Mouse (Mus musculus): ENCODE results near the gene Cstf1. TPM values are rescaled to one million over a fixed set of nuclear protein-coding genes. Genes with fewer than 3 reads are reported as not detected.
A peak's percentile ranks its signal among the peaks of the same experiment; 100 is the strongest.

Gene Cstf1
- polyA plus RNA-seq, 1 experiment from 2014 or later: 22.4 TPM

- Histone ChIP-seq H3K36me3 (no peaks in the 10 kb centered on the region), H3K9me3 (replicated peaks) (no peaks in the 10 kb centered on the region), H3K4me2 (peak overlapping the region; percentile 99), H3K4me3 (replicated peaks) (no peak overlapping the region), H3K27ac (replicated peaks) (no peak overlapping the region), H3K9ac (replicated peaks) (no peak overlapping the region), H3K4me1 (peaks cover 40% of the 10 kb centered on the region), H3K27me3 (replicated peaks) (no peaks in the 10 kb centered on the region)
- ATAC-seq (ENCODE audit: low FRiP score): no peak
- WGBS: 59% methylated on average over 8 of the region's 8 CpGs
Measured at GRCm38 (mm10) chr2:172346933-172347611, 23.4 kb upstream of the Cstf1 start.

GRCm38 (mm10) chr2:172348297-172348950 is 22.1 kb upstream of the Cstf1 start:
- Histone ChIP-seq H3K9me3 (replicated peaks) (no peaks in the 10 kb centered on the region), H3K27ac (replicated peaks) (peak overlapping the region; percentile 49), H3K9ac (replicated peaks) (no peak overlapping the region), H3K36me3 (no peaks in the 10 kb centered on the region), H3K27me3 (replicated peaks) (no peaks in the 10 kb centered on the region), H3K4me2 (peak overlapping the region; percentile 2; the same call in 1 of the 2 replicates), H3K4me3 (replicated peaks) (no peak overlapping the region), H3K4me1 (peaks cover 49% of the 10 kb centered on the region)
- 31% methylated on average over 3 of the region's 3 CpGs for WGBS
- ATAC-seq (ENCODE audit: low FRiP score): no peak

GRCm38 (mm10) chr2:172349776-172350175 is 20.7 kb upstream of the Cstf1 start:
- no peak overlapping the region for H3K27ac ChIP-seq (replicated peaks)
- H3K27me3 ChIP-seq (replicated peaks): no peaks in the 10 kb centered on the region
- H3K9me3 ChIP-seq (replicated peaks): no peaks in the 10 kb centered on the region
- no peak overlapping the region for H3K9ac ChIP-seq (replicated peaks)
- ATAC-seq (ENCODE audit: low FRiP score): no peak
- H3K36me3 ChIP-seq: no peaks in the 10 kb centered on the region
- 77% methylated on average over 14 of the region's 14 CpGs for WGBS
- H3K4me1 ChIP-seq: peaks cover 52% of the 10 kb centered on the region
- H3K4me3 ChIP-seq (replicated peaks): no peak overlapping the region
- H3K4me2 ChIP-seq: no peak overlapping the region

- H3K9ac ChIP-seq (replicated peaks): no peak overlapping the region
- H3K4me3 ChIP-seq (replicated peaks): no peak overlapping the region
- H3K4me1 ChIP-seq: peaks cover 51% of the 10 kb centered on the region
- WGBS: 82% methylated on average over 8 of the region's 8 CpGs
- no peaks in the 10 kb centered on the region for H3K27me3 ChIP-seq (replicated peaks)
- H3K9me3 ChIP-seq (replicated peaks): no peaks in the 10 kb centered on the region
- no peak for ATAC-seq (ENCODE audit: low FRiP score)
- H3K27ac ChIP-seq (replicated peaks): no peak overlapping the region
- H3K4me2 ChIP-seq: no peak overlapping the region
- no peaks in the 10 kb centered on the region for H3K36me3 ChIP-seq
Measured at GRCm38 (mm10) chr2:172350773-172351172, 19.7 kb upstream of the Cstf1 start.

- no peak for ATAC-seq (ENCODE audit: low FRiP score)
- 50% methylated on average over 9 of the region's 9 CpGs for WGBS
- Histone ChIP-seq H3K9ac (replicated peaks) (no peak overlapping the region), H3K27ac (replicated peaks) (0 out of 2 replicates have a peak overlapping the region, but pooled peaks have one; percentile 28), H3K4me2 (no peak overlapping the region), H3K4me1 (peaks cover 37% of the 10 kb centered on the region), H3K9me3 (replicated peaks) (no peaks in the 10 kb centered on the region), H3K36me3 (no peaks in the 10 kb centered on the region), H3K4me3 (replicated peaks) (no peak overlapping the region), H3K27me3 (replicated peaks) (no peaks in the 10 kb centered on the region)
Measured at GRCm38 (mm10) chr2:172353218-172353617, 17.3 kb upstream of the Cstf1 start.

GRCm38 (mm10) chr2:172354761-172355160 is 15.7 kb upstream of the Cstf1 start:
- 38% methylated on average over 9 of the region's 9 CpGs for WGBS
- Histone ChIP-seq H3K4me3 (replicated peaks) (no peak overlapping the region), H3K9me3 (replicated peaks) (no peaks in the 10 kb centered on the region), H3K4me1 (peaks cover 22% of the 10 kb centered on the region), H3K27ac (replicated peaks) (peak overlapping the region; percentile 48), H3K36me3 (peaks cover 4% of the 10 kb centered on the region; the same call in 1 of the 2 replicates), H3K9ac (replicated peaks) (no peak overlapping the region), H3K4me2 (no peak overlapping the region), H3K27me3 (replicated peaks) (no peaks in the 10 kb centered on the region)
- ATAC-seq (ENCODE audit: low FRiP score): no peak

GRCm38 (mm10) chr2:172355833-172356232 is 14.6 kb upstream of the Cstf1 start:
- peak overlapping the region; percentile 7; the same call in 1 of the 2 replicates for H3K27ac ChIP-seq (replicated peaks)
- H3K27me3 ChIP-seq (replicated peaks): no peaks in the 10 kb centered on the region
- no peaks in the 10 kb centered on the region for H3K9me3 ChIP-seq (replicated peaks)
- 76% methylated on average over 5 of the region's 5 CpGs for whole genome bisulfite sequencing
- H3K4me2 ChIP-seq: no peak overlapping the region
- H3K9ac ChIP-seq (replicated peaks): no peak overlapping the region
- ATAC-seq (ENCODE audit: low FRiP score): no peak
- H3K4me1 ChIP-seq: peaks cover 22% of the 10 kb centered on the region
- H3K4me3 ChIP-seq (replicated peaks): no peak overlapping the region
- peaks cover 4% of the 10 kb centered on the region; the same call in 1 of the 2 replicates for H3K36me3 ChIP-seq

GRCm38 (mm10) chr2:172363176-172363575 is 7.3 kb upstream of the Cstf1 start:
- peaks cover 9% of the 10 kb centered on the region; the same call in 1 of the 2 replicates for H3K36me3 ChIP-seq
- H3K9ac ChIP-seq (replicated peaks): no peak overlapping the region
- no peak overlapping the region for H3K27ac ChIP-seq (replicated peaks)
- ATAC-seq (ENCODE audit: low FRiP score): no peak
- no peaks in the 10 kb centered on the region for H3K4me1 ChIP-seq
- no peak overlapping the region for H3K4me3 ChIP-seq (replicated peaks)
- no peaks in the 10 kb centered on the region for H3K27me3 ChIP-seq (replicated peaks)
- H3K4me2 ChIP-seq: no peak overlapping the region
- WGBS: 85% methylated on average over 7 of the region's 7 CpGs
- no peaks in the 10 kb centered on the region for H3K9me3 ChIP-seq (replicated peaks)

- ATAC-seq (ENCODE audit: low FRiP score): no peak
- Histone ChIP-seq H3K4me2 (peak overlapping the region; percentile 81), H3K9me3 (replicated peaks) (no peaks in the 10 kb centered on the region), H3K36me3 (peaks cover 28% of the 10 kb centered on the region), H3K9ac (replicated peaks) (peak overlapping the region; percentile 93), H3K27me3 (replicated peaks) (no peaks in the 10 kb centered on the region), H3K27ac (replicated peaks) (peak overlapping the region; percentile 88), H3K4me1 (peaks cover 21% of the 10 kb centered on the region), H3K4me3 (replicated peaks) (peak overlapping the region; percentile 93)
- under 1% methylated on average over 11 of the region's 11 CpGs for WGBS
Measured at GRCm38 (mm10) chr2:172371258-172371657, 777 bp downstream of the Cstf1 start.

GRCm38 (mm10) chr2:172376551-172376950 is 6.1 kb downstream of the Cstf1 start:
- Histone ChIP-seq H3K36me3 (peaks cover 75% of the 10 kb centered on the region), H3K4me2 (no peak overlapping the region), H3K27ac (replicated peaks) (no peak overlapping the region), H3K9me3 (replicated peaks) (no peaks in the 10 kb centered on the region), H3K4me1 (peaks cover 6% of the 10 kb centered on the region), H3K4me3 (replicated peaks) (no peak overlapping the region), H3K27me3 (replicated peaks) (no peaks in the 10 kb centered on the region), H3K9ac (replicated peaks) (no peak overlapping the region)
- no peak for ATAC-seq (ENCODE audit: low FRiP score)
- WGBS: 96% methylated on average over 4 of the region's 4 CpGs

GRCm38 (mm10) chr2:172376999-172377515 is 6.6 kb downstream of the Cstf1 start:
- ATAC-seq (ENCODE audit: low FRiP score): no peak
- Histone ChIP-seq H3K9ac (replicated peaks) (no peak overlapping the region), H3K4me2 (no peak overlapping the region), H3K4me3 (replicated peaks) (no peak overlapping the region), H3K27ac (replicated peaks) (no peak overlapping the region), H3K36me3 (peaks cover 80% of the 10 kb centered on the region), H3K9me3 (replicated peaks) (no peaks in the 10 kb centered on the region), H3K27me3 (replicated peaks) (no peaks in the 10 kb centered on the region), H3K4me1 (peaks cover 1% of the 10 kb centered on the region)
- WGBS: 79% methylated on average over 5 of the region's 5 CpGs

- H3K27ac ChIP-seq (replicated peaks): no peak overlapping the region
- no peak overlapping the region for H3K4me2 ChIP-seq
- peaks cover 80% of the 10 kb centered on the region for H3K36me3 ChIP-seq
Measured at GRCm38 (mm10) chr2:172378332-172378731, 7.9 kb downstream of the Cstf1 start.

More at GRCm38 (mm10) chr2:172378332-172378731, 7.9 kb downstream of the Cstf1 start:
- ATAC-seq (ENCODE audit: low FRiP score): no peak
- H3K9me3 ChIP-seq (replicated peaks): no peaks in the 10 kb centered on the region
- no peaks in the 10 kb centered on the region for H3K4me1 ChIP-seq
- H3K4me3 ChIP-seq (replicated peaks): no peak overlapping the region
- no peak overlapping the region for H3K9ac ChIP-seq (replicated peaks)
- H3K27me3 ChIP-seq (replicated peaks): no peaks in the 10 kb centered on the region
- 73% methylated on average over 7 of the region's 7 CpGs for WGBS
